Mouse (Mus musculus): ENCODE data around the gene 4933427D14Rik.
"Not testable (repeated sequence)": the region's sequence is repeated elsewhere in the genome, so short reads cannot be mapped to it uniquely, and the experiment has no call there.

4933427D14Rik gene

DNA sequence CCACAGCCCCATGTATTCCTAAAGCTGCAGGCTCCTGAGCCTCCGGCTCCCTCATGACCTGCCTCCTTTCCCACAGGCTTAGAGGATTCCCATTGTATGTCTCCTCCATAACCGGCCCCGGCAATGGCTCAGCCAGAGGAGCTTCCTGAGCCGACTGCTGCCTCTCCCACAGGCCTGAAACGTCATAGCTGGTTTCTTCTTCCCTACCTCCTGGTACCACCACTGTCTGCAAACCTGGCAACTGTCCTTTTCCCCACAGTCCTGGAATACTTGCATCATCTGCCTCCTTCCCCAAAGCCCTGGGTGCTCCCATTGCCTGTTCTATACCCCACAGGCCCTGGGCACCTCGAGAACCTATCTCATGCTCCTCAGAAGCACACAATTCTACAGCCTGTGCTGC is 2.0 kb downstream of the 4933427D14Rik start:
- no peak for DNase-seq (ENCODE audit: low read depth, low spot score)

DNA sequence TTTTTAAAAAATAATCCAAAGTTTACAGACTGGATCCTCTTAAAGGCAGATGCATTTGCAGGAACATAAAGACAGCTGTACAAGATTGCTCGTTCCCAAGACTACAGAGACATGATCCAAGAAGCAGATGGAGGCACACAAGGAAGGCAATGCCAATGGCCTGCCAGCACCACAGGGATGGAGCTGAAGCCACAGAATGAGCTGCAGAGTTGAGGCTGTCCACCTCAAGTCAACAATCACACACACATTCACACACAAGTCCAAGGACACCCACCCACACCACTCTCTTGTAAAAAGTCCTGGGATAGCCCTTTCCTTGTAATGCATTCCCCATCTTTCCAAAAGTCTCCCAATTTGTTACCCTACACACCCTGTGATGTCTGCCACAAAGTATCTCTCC is 3.8 kb downstream of the 4933427D14Rik start:
- DNase-seq (ENCODE audit: low read depth, low spot score), result no peak

DNA sequence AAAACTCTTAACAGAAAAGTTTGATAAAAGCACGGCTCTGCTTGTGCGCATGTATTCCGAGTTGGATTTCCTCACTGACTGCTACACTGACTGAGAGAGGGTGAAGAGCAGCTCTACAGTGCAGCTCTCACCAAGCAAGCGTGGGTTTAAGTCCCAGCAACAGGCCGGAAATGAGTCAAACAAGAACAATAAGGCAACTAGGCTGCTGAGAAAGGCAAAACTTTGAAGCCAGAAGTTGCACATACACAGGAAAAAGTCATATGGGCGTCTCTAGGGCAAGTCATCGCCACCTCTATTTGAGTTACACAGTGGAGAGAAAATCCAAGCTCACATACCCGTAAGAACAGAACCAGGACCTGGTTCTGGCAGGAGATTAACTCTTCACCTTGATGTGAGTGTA is 10.8 kb downstream of the 4933427D14Rik start:
- DNase-seq (ENCODE audit: low read depth, low spot score), result no peak

DNA sequence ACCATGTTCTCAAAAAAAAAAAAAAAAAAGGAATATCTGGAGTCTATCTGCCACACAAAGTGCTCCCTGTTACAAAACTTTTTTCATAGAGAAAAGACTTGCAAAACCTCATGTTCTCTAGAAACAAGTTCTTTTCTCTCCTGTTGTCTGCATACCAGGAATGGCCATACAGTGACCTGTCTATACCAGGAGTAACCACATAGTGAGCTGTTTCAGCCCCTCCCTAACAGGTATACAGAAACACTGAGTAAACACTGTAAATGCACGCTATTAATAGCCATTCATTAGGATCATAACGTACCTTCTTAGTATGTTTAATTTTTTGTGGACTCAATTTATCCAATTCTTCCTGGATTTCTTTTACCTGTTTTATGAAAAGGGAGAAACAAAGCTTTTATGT is 13.0 kb downstream of the 4933427D14Rik start:
- no peak for DNase-seq (ENCODE audit: low read depth, low spot score)

DNA sequence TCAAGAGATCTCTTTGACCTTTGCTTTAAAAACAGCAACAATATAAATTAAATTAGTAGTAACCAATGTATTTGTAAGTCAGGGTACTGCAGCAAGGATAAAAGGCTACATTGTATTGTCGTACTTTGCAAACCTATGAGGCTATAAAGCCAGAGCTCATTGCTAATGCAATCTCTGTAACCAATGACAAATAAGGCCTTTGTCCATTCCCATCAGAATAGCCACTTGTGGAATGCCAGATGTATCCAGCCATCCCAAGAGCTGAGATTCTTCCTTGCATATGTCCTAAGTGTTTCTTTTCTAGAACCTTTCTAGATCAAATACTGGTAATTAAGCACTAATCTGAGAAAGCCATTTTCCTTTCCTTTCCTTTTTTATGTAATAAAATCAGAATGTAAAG is 16.4 kb downstream of the 4933427D14Rik start:
- no peak for DNase-seq (ENCODE audit: low read depth, low spot score)

DNA sequence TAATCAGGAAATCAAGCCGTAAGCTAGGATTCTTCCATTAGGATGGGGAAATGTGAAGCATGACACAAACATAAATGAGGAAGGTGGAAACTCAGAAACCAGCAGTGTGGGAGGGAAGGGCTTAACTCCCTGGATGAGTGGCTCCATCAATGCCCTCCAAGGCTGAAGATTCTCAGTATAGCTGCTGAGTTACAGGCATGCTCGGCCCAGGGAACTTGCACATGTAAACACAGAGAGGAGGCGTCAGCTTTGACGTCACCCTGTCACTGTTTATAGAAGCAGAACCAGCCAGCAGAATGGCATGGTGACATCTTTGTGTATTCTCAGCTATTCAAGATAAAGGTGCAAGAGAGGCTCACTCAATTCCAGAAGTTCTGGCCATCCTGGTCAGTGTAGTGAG is 23.0 kb downstream of the 4933427D14Rik start:
- no peak for DNase-seq (ENCODE audit: low read depth, low spot score)

DNA sequence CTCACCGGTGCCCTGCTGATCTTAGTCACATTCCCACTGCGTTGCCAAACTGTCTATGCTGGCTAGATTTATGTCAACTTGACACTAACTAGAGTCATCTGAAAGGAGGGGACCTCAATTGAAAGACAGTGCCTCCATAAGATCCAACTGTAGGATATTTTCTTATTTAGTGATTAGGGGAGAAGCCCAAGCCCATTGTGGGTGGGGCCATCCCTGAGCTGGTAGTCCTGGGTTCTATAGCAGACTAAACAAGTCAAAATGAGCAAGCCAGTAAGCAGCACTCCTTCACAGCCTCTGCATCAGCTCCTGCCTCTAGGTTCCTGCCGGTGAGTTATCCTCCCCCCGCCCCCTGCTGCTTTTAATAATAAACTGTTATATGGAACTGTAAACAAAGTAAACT is 26.1 kb downstream of the 4933427D14Rik start:
- no peak for DNase-seq (ENCODE audit: low read depth, low spot score)

DNA sequence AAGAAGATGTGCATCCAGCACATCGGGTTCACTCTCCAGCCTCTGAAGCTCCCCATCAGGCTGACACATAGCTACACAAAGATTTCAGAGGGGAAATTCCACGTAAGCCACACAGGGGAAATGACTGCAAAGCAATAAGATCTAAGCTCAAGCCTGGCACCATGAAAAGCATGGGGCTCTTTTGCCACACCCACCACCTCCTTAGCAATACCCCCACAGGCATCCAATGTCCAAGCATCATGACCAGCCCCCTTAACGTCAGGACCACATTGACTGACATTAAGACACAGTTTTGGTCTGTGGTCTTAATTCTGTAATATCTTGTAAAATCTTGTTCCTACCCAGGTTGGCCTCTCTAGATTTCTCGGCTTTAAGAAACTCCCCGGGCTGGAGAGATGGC is 26.7 kb downstream of the 4933427D14Rik start:
- DNase-seq (ENCODE audit: low read depth, low spot score), result no peak

DNA sequence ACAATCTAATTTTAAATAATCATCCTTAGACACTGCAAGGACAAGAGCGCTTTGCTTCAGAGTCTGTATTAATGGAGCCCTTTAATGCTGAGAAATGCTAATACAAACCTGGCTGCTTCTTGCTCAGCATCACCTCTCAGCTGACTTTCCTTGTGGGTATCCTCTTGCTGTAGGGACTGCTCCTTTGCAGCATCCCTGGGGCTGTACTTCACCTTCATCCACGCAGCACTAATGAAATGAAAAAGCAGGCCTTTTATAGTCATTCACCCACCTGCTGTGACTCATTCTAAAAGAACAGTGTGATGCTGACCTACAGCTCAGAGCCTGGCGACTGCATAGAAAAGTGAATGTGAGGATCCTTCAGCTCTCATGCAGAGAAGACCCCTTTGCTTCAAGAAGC is 30.7 kb downstream of the 4933427D14Rik start:
- no peak for DNase-seq (ENCODE audit: low read depth, low spot score)

DNA sequence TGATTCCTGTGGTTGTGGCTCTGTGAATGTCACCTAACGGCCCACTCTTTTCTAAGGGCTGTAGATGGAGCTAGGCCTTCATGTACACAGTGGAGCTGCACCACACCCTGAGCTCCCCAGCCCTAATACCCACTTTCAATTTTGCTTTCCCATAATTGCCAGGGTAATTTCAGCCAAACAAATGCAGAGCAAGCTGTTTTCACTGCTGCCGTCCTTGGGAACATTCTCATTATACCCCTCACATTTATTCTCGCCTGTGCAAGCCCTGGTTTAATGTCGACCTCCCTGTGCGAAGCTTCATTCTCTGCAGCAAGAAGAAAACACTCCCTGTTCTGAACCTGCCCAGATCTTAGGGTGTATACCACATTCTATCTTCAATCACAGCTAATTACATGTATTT is 31.3 kb downstream of the 4933427D14Rik start:
- no peak for DNase-seq (ENCODE audit: low read depth, low spot score)

DNA sequence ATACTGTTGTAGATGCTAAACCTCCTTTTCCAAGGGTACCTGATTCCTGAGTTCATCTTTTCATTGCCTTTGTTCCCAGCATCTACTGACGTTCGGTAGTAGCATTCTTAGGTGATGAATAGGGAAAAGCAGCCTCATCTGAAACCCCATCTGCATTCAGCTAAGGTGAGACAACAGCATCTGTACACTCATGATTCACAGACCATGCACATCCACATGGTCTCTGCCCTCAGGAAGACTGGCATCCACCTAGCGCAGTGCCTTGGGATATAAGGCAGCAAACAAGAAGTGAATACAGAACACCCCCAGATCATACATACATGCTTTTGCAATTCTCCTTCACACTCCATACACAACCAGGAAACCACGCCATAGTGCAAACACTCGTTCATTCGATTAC is 32.5 kb downstream of the 4933427D14Rik start:
- no peak for DNase-seq (ENCODE audit: low read depth, low spot score)

DNA sequence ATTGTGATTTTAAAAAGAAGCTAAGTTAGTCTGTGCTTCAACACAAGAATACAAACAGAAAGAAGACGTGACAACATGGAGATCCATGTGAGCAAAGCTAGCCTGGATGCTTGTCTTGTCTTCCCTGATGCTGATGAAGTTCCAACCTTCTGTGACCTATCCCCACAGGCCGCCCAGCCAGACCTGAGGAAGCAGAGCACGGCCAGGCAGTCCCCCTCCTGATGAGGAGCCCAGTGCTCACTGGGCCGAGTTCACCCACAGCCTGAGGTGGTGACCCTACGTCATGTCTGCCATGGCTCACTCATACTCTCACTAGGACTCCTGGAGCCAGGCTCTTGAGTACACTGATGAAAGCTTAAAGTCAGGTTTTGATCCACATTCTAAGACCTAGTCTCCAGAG is 33.8 kb downstream of the 4933427D14Rik start:
- DNase-seq (ENCODE audit: low read depth, low spot score), result no peak

DNA sequence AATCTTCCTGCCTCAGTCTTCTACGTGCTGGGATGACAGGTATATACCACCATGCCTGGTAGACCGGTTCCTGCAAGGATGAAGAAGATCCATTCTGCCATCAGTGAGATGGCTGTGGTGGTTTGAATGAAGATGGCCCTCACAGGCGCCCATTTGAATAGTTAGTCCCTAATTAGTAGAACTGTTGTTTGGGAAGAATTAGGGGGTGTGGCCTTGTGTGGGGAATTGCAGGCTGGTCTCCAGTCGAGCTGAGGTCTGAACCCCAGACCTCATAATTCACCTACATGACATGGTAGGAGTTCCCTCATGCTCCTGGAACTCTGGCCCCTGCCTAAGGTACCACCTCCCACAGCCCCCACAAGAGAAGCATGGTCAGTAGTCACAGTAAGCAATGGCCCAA is 35.4 kb downstream of the 4933427D14Rik start:
- not testable (repeated sequence) for DNase-seq (ENCODE audit: low read depth, low spot score)

DNA sequence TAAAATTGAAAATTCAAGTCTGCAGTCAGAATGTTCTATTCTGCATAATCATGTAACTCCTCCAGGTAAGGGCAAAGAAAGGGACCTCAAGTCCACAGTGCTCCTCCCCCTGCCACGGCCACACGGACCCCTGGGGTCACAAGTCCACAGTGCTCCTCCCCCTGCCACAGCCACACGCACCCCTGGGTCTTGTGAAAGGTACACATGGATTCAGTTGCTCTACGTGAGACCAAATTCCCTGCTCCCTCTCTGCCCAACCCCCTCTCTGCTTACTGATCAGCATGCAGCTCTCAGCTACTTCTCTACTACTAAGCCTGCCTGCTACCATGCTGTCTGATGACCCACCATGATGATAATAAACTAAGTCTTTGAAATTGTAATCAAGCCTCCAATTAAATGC is 37.4 kb downstream of the 4933427D14Rik start:
- no peak for DNase-seq (ENCODE audit: low read depth, low spot score)

DNA sequence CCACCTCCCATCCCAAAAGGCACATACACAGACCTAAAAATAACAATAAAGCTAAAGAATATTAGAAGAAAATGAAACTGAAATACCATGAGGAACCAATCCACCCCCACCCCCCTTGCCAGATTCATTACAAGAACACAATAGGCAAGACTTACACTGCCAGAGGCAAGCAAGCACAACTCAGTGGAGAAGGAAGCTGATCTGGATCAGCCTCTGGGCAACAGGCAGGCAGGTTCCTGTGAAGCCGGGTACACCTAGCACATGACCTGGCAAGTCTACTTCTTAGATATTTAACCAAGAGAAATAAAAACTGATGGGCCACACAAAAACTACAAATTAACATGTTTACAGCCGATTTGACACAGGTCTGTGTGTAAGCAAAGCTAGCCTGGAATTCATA is 44.1 kb downstream of the 4933427D14Rik start:
- no peak for DNase-seq (ENCODE audit: low read depth, low spot score)

DNA sequence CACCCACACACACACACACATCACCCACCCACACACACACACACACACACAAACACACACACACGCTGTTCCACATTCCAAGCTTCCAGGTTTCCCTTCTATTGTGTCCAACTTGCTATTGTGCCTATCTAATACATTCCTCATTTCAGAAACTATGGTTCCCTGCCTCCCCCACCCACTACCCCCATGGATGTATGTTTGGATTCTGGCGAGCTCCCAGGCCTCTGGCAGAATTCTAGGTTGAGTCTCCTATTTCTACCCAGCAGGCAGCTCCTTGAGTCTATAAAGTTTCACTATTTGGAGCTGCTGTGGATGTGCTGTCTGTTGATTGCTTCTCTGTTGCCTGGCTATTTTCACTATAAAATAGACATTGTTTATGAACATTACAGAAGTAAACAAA is 50.6 kb downstream of the 4933427D14Rik start:
- no peak for DNase-seq (ENCODE audit: low read depth, low spot score)

DNA sequence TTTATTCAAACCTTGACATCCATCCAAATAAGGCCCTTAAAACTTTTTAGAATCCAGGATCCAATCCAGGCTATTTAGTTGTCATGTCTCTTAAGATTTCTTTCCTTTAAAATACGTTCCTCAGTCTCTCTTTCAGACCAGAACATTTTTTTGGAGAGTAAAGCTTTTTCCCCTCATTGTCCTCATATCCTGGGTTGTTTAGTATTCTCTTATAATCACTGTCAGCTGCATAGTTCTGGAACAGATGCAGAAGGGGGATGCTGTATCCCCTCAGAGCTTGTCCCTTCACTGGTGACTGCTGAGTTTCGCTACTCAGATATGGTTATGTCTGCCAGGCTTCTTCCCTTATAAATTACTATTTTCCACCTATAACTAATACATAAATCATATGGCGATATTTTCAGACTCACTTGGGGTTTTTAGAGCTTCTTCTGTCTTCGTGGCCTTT is 51.3 kb downstream of the 4933427D14Rik start:
- no peak for DNase-seq (ENCODE audit: low read depth, low spot score)

DNA sequence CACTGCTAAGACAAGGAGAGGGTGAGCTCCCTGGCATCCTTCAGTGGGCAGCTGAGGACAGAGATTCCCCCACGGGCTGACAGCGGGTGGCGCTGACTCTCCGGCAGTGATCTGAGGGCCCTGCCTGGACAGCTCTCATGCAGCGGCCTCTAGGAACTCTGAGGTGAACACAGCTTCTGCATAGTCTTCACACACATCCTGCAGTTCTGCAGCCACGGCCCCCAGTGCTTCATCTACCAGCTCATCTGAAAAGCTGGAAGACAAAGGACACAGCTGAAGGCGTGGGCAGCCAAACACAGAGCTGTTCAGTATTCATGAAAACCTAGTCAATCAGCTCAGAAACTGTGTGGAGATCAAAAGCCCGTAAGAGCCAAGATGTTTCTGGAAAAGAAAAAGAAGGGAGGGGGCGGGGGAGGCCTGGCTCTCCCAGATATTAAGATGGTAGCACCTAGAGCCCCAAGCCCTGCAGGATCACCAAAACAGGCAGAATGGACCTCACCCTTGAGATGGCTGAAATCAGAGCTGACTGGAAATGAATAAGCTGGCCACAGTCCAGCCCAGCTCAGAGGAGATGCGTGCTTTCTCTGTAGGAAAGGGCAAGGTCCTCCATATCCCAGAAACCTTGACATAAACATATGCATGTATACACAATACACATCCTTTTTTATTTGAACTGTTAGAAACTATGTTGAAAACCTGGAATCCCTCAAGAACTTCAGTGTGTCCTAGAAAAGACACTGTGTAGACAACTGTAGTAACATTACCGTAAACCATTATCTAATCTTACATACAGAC is 51.9 kb downstream of the 4933427D14Rik start:
- DNase-seq (ENCODE audit: low read depth, low spot score), result no peak

DNA sequence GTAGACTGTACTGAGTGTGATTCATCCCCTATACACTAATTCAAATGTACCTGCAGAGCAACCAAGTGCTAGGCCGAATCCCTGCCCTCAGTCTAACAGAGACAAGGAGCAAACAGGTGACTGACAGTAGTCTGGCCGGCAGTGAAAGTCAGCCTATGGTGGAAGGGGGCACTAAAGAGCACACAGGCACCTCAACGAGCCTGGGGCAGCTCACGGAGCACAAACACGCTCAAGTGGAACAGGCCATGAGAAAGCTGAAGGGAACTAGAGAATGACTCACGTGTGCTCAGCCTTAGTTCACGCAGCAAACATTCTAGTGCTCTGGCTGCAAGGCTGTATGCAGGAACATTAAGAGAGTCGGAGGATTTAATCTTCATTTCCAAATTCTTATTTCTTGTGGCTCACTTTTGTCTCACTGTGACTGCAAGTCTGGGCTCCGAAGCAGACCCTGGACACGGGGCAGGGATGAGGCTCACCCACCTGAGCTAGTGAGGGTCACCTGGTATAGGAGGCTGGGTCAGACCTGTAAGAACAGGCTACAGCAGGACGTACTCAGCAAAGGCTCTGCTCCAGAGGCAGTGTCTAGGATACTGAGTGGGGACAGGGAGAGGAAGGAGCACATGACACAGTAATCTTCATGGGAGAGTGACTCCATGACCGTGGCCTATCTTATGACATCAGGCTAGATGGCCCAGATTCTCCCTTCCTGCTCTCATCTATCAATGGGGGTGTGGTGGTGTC is 54.0 kb downstream of the 4933427D14Rik start:
- DNase-seq (ENCODE audit: low read depth, low spot score), result no peak

DNA sequence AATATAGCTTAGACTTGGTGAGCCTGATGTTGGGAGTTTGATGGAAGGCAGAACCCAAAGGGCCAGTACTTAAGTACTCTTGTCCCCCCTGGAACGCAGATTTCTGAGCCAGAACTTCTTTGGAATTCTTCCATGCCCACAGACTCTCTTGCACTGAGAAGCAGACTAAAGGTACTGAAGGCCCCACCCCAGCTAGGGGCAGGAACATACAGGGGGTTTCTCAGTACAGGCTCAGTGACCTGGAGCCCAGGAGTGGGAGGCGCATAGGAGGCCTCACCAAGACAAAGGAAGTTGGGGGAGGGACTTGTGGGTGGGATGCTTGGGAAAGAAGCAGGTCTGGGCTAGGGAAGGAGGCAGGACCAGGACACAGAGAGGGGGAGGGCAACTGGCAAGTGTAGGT is 56.1 kb downstream of the 4933427D14Rik start:
- no peak for DNase-seq (ENCODE audit: low read depth, low spot score)

DNA sequence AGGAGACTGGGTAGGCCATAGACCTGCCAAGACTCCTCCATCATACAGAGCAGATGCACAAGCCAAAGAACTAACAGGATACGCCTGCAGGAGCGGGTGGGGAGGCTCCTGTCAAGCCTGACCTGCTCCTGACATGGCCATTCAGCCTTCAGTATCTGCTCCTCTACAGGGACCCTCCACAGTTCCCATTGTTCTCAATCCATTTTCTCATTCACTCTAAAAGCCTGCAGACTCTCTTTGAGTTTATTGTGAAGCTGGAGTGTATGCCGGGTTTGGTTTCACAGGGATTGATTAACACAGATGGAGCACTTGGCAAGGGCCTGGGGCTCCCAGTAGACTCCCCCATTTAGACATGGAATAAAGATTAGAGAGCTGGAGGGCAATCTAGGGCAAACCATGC is 59.3 kb downstream of the 4933427D14Rik start:
- DNase-seq (ENCODE audit: low read depth, low spot score), result no peak

DNA sequence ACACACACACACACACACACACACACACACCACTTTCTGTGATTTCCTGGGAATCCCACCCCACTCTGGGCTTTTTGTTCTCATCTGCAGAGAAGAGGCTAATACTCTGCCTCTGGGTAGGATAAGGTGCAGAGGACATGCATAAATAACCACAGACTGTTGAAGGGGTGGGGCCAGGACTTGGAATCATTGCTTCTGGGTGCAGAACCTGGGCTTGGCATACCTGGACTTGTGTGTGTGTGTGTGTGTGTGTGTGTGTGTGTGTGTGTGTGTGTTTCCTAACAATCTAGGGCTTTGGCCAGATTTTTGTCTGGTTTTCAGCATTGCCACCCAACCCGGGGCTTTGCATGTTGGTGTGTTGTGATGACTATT is 61.4 kb downstream of the 4933427D14Rik start:
- no peak for DNase-seq (ENCODE audit: low read depth, low spot score)

DNA sequence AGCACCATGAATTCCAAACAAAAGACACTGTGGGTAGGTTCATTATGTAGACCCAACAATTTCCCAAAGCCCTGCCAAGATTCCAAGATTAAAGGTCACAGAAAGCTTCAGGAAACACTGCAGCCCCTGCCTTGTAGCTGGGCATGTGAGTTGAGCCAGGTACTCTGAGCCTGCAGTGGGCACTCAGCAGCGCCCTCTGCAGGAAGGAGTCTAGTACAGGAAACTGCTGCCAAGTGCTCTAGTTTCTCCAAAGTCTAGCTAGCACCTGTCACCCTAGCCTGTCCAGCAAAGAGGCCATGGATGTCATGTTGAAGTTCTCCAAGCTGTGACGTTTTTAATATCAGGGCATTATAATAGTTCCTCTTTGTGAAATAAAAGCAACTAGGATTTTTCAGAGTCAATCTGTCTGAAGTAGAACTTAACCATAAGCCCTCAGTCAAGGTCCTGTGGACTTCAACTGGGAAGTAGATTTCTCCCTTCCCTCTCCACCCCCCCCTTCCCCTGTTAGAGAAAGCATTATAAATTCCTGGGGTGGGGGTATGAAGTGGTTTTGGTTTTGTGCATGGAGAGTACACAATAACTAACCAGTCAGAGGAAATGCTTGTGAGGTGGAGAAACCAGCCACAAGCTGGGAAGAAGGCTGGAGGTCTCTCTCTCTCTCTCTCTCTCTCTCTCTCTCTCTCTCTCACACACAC is 61.9 kb downstream of the 4933427D14Rik start:
- DNase-seq (ENCODE audit: low read depth, low spot score), result peak; percentile 80

Measured in skeletal muscle tissue, adult 2 months (tissue).